Mouse (Mus musculus) stomach, embryonic 15.5 days (tissue): ENCODE measurements at regions not wholly inside any gene's neighbourhood (a gene's known extent, or its start where the extent isn't known, plus 50 kb on each side); places are given as distances from the start of the nearest gene placed in this dataset.

Experiments
- ATAC-seq: fragments of 200-750 bp; cut with Nextera tagmentation; 2 replicates; pipeline ENCODE4 v1.8.0; 2017; ENCODE audit warnings: low read depth, moderate number of reproducible peaks, moderate TSS enrichment; ENCODE audit not compliant: insufficient read depth, low FRiP score
- H3K27ac ChIP-seq: fragments of 300-500 bp; sonication (generic); 2 replicates; pipeline ENCODE4 v1.5.1; 2015; ENCODE audit warnings: mild to moderate bottlenecking, inconsistent platforms
- H3K27me3 ChIP-seq: fragments of 300-500 bp; sonication (generic); replicated peaks from 2 replicates; pipeline ENCODE4 v1.6.1; 2015; ENCODE audit warnings: inconsistent platforms
- H3K36me3 ChIP-seq: fragments of 300-500 bp; sonication (generic); 2 replicates; pipeline ENCODE4 v1.6.1; 2015; ENCODE audit warnings: inconsistent platforms
- H3K4me1 ChIP-seq: fragments of 300-500 bp; sonication (generic); 2 replicates; pipeline ENCODE4 v1.6.1; 2015; ENCODE audit warnings: inconsistent platforms
- H3K4me2 ChIP-seq: fragments of 300-500 bp; sonication (generic); 2 replicates; pipeline ENCODE4 v1.6.1; 2015; ENCODE audit warnings: mild to moderate bottlenecking, inconsistent platforms
- H3K4me3 ChIP-seq: fragments of 300-500 bp; sonication (generic); replicated peaks from 2 replicates; pipeline ENCODE4 v1.5.1; 2015; ENCODE audit warnings: inconsistent platforms
- H3K9ac ChIP-seq: fragments of 300-500 bp; sonication (generic); 2 replicates; pipeline ENCODE4 v1.6.1; 2015; ENCODE audit warnings: inconsistent platforms
- H3K9me3 ChIP-seq: fragments of 300-500 bp; sonication (generic); 2 replicates; pipeline ENCODE4 v1.6.1; 2016; ENCODE audit warnings: inconsistent platforms
- WGBS: fragments of 180-500 bp; shearing (Covaris S2); methylation state at CpG from one replicate; pipeline ENCODE4 v1.1.7; 2015; 5-methylcytosine and 5-hydroxymethylcytosine counted together

DNA sequence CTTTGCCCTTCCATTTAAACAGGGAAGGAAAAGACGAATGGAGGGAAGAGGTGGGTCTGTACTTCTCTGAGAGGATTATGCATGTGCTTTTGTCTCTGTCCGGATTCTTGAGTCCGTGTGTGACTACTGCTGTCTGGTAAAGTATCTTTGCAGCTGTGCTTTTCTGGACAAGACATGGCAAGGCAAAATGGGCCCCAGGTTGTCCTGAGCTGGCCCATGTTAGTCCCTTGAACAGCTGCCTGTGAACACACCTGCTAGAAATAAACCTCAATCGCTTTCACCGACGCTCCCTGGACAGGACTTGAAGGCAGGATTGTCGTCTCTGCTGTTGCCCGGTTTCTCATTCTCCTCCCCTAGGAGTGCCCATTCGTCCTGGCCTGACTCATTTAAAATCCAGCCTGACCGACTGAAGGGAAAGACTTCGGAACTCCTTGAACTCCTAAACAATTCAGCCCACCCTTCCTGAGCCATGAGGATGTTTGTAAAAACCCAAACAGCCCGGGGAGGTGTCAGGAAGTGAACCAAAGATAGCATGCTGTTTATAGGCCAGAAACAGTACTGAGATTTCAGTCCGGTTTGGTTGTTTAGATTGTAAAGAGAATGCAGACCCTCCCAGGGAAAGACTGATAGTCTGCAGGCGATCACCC lies 281.7 kb downstream of the Qk start:
- no peaks in the 10 kb centered on the region for H3K4me1 ChIP-seq
- no peaks in the 10 kb centered on the region for H3K9me3 ChIP-seq
- no peak for ATAC-seq
- no peak overlapping the region for H3K4me2 ChIP-seq
- H3K9ac ChIP-seq: no peak overlapping the region
- no peak overlapping the region for H3K4me3 ChIP-seq
- 44% methylated on average over 14 of the region's 14 CpGs for WGBS
- no peak overlapping the region for H3K27ac ChIP-seq
- H3K36me3 ChIP-seq: no peaks in the 10 kb centered on the region
- H3K27me3 ChIP-seq: no peaks in the 10 kb centered on the region

GRCm38 (mm10) chr17:10033510-10033909 lies 286.1 kb downstream of the Qk start:
- H3K4me2 ChIP-seq: no peak overlapping the region
- H3K9ac ChIP-seq: no peak overlapping the region
- WGBS: 49% methylated on average over 4 of the region's 4 CpGs
- H3K27ac ChIP-seq: no peak overlapping the region
- no peaks in the 10 kb centered on the region for H3K36me3 ChIP-seq
- ATAC-seq: no peak
- H3K9me3 ChIP-seq: no peaks in the 10 kb centered on the region
- H3K4me1 ChIP-seq: no peaks in the 10 kb centered on the region
- no peaks in the 10 kb centered on the region for H3K27me3 ChIP-seq
- no peak overlapping the region for H3K4me3 ChIP-seq

- H3K4me2 ChIP-seq: no peak overlapping the region
- H3K4me3 ChIP-seq: no peak overlapping the region
- H3K36me3 ChIP-seq: no peaks in the 10 kb centered on the region
- no peaks in the 10 kb centered on the region for H3K27me3 ChIP-seq
- H3K4me1 ChIP-seq: no peaks in the 10 kb centered on the region
- H3K27ac ChIP-seq: no peak overlapping the region
- H3K9me3 ChIP-seq: no peaks in the 10 kb centered on the region
- ATAC-seq: no peak
- WGBS: 66% methylated on average over 3 of the region's 3 CpGs
- H3K9ac ChIP-seq: no peak overlapping the region
Measured at GRCm38 (mm10) chr17:10031033-10031432, 288.6 kb downstream of the Qk start.

DNA sequence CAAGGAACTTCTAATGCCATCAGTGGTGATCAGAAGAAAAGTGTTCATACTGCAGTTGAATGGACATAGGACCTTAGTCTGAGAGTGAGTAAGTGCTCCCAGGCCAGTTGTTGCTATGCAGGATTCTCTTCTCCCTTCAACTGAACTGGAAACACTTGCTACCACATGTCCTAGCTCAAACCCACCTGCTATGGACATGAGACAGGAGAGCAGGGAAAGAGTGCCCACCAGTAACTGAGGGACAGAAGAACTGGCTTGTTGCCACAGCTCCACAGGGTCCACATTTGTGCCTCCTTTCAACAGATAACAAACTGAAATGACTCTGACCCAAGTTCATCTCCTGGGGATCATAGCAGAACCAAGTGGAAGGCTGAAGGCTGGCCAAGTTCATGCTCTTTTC lies 292.9 kb downstream of the Qk start:
- no peak for ATAC-seq

DNA sequence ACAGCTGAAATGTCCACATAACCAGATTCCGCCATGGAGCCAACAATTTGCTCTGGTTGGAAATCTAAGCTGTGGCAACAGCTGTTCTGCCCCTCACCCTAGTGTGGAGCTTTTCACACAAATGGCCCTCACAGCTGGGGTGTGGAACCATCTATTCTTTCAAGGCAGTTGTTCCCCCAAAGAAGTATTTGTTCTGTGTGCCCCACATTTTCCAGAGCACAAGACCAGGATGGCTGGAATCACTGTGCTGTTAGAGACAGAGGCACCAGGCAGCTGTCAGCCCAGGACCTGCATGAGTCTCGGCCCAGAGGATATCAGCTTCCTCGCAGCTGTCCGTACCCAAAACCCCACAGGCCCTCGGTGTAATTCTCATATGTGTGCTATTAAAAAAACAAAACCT lies 294.4 kb downstream of the Qk start:
- ATAC-seq: no peak
- 68% methylated on average over 5 of the region's 5 CpGs for WGBS
- Histone ChIP-seq H3K9me3 (no peaks in the 10 kb centered on the region), H3K4me3 (no peak overlapping the region), H3K27ac (no peak overlapping the region), H3K4me1 (no peaks in the 10 kb centered on the region), H3K9ac (no peak overlapping the region), H3K27me3 (no peaks in the 10 kb centered on the region), H3K4me2 (no peak overlapping the region), H3K36me3 (no peaks in the 10 kb centered on the region)

More for the DNA sequence above, 292.9 kb downstream of the Qk start:
- Histone ChIP-seq H3K4me2 (no peak overlapping the region), H3K36me3 (no peaks in the 10 kb centered on the region), H3K27me3 (no peaks in the 10 kb centered on the region), H3K27ac (no peak overlapping the region), H3K9me3 (no peaks in the 10 kb centered on the region), H3K9ac (no peak overlapping the region), H3K4me1 (no peaks in the 10 kb centered on the region), H3K4me3 (no peak overlapping the region)

GRCm38 (mm10) chr17:10024323-10024722 lies 295.3 kb downstream of the Qk start:
- Histone ChIP-seq H3K27me3 (no peaks in the 10 kb centered on the region), H3K36me3 (no peaks in the 10 kb centered on the region), H3K4me3 (no peak overlapping the region), H3K4me2 (no peak overlapping the region), H3K4me1 (no peaks in the 10 kb centered on the region), H3K9me3 (no peaks in the 10 kb centered on the region), H3K27ac (no peak overlapping the region), H3K9ac (no peak overlapping the region)
- ATAC-seq: no peak

DNA sequence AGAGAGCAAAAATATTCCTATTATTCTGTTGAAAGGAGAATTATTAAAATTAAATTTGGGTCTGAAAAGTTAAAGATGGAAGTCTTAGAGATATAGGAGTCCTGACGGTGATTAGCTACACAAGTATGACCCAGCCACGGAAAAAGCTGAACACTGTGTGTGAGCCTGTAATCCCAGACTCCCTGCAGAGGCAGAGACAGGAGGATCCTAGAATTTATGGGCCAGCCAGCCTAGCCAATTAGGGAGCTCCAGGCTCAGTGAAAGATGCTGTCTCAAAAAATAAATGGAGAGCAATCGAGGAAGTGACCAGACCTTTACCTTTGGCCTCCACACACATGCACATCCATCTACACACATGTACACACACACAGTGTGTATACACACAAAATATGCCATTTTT lies 307.5 kb downstream of the Qk start:
- H3K9ac ChIP-seq: no peak overlapping the region
- H3K4me3 ChIP-seq: no peak overlapping the region
- ATAC-seq: no peak
- no peaks in the 10 kb centered on the region for H3K36me3 ChIP-seq
- no peak overlapping the region for H3K27ac ChIP-seq
- no peaks in the 10 kb centered on the region for H3K4me1 ChIP-seq
- H3K9me3 ChIP-seq: no peaks in the 10 kb centered on the region
- WGBS: 71% methylated on average over 3 of the region's 3 CpGs
- no peaks in the 10 kb centered on the region for H3K27me3 ChIP-seq
- no peak overlapping the region for H3K4me2 ChIP-seq

GRCm38 (mm10) chr17:10011728-10012127 lies 307.9 kb downstream of the Qk start:
- Histone ChIP-seq H3K4me1 (no peaks in the 10 kb centered on the region), H3K27ac (no peak overlapping the region), H3K36me3 (no peaks in the 10 kb centered on the region), H3K9me3 (no peaks in the 10 kb centered on the region), H3K9ac (no peak overlapping the region), H3K27me3 (no peaks in the 10 kb centered on the region), H3K4me2 (no peak overlapping the region), H3K4me3 (no peak overlapping the region)
- 64% methylated on average over 8 of the region's 8 CpGs for WGBS
- ATAC-seq: no peak

- ATAC-seq: no peak
- Histone ChIP-seq H3K27me3 (no peaks in the 10 kb centered on the region), H3K4me2 (no peak overlapping the region), H3K36me3 (no peaks in the 10 kb centered on the region), H3K9ac (no peak overlapping the region), H3K4me3 (no peak overlapping the region), H3K9me3 (no peaks in the 10 kb centered on the region), H3K4me1 (no peaks in the 10 kb centered on the region), H3K27ac (no peak overlapping the region)
- 51% methylated on average over 7 of the region's 7 CpGs for WGBS
Measured at GRCm38 (mm10) chr17:10001071-10001591, 318.5 kb downstream of the Qk start.

DNA sequence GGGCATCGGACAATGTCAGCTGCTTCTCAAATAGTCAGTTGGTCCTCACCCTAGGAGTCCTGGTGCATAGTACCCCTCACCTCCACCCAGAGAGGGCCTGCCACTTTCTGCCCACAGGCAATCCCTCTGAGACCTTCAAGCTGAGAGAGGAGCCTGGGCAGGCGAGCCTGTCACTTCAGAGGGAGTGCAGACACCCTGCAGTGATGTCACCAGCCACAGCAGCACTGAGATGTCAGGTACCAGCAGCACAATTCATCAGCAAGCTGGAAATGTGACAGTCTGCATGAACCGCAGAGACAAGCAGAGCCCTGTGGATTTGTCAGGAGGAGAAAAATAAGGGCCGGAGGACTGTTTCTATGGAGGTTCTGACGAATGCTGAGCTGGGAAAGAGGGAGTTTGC lies 324.3 kb downstream of the Qk start:
- H3K9me3 ChIP-seq: no peaks in the 10 kb centered on the region
- H3K27ac ChIP-seq: no peak overlapping the region
- no peak overlapping the region for H3K4me2 ChIP-seq
- ATAC-seq: no peak
- H3K4me3 ChIP-seq: no peak overlapping the region
- H3K36me3 ChIP-seq: no peaks in the 10 kb centered on the region
- H3K4me1 ChIP-seq: no peaks in the 10 kb centered on the region
- H3K9ac ChIP-seq: no peak overlapping the region
- H3K27me3 ChIP-seq: no peaks in the 10 kb centered on the region
- 56% methylated on average over 5 of the region's 5 CpGs for WGBS

GRCm38 (mm10) chr17:9990744-9991143 lies 321.2 kb upstream of the Pabpc6 start:
- Histone ChIP-seq H3K27ac (no peak overlapping the region), H3K9me3 (no peaks in the 10 kb centered on the region), H3K4me2 (no peak overlapping the region), H3K4me3 (no peak overlapping the region), H3K4me1 (no peaks in the 10 kb centered on the region), H3K27me3 (no peaks in the 10 kb centered on the region), H3K36me3 (no peaks in the 10 kb centered on the region), H3K9ac (no peak overlapping the region)
- WGBS: 83% methylated on average over 1 of the region's 1 CpGs
- ATAC-seq: no peak

DNA sequence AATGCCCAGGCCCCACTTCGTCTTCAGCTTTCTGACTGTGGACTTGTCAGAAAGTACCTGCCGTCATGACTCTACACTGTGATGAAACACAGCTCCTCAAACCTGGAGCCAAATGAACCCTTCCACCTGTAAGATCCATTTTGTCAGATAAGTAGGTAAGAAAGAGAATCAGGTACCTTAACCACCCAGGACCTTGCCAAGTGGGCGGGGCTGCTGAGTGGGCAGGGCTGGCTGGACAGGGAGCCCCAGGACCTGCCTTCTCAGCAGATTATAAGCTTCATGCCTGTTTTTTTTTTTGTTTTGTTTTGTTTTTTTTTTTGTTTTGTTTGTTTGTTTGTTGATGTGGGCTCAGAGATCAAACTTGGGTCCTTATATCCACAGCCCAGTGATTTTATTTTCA lies 311.8 kb upstream of the Pabpc6 start:
- Histone ChIP-seq H3K4me1 (no peaks in the 10 kb centered on the region), H3K9me3 (no peaks in the 10 kb centered on the region), H3K4me3 (no peak overlapping the region), H3K27me3 (no peaks in the 10 kb centered on the region), H3K27ac (no peak overlapping the region), H3K4me2 (no peak overlapping the region), H3K36me3 (no peaks in the 10 kb centered on the region), H3K9ac (no peak overlapping the region)
- 89% methylated on average over 3 of the region's 3 CpGs for WGBS
- no peak for ATAC-seq

DNA sequence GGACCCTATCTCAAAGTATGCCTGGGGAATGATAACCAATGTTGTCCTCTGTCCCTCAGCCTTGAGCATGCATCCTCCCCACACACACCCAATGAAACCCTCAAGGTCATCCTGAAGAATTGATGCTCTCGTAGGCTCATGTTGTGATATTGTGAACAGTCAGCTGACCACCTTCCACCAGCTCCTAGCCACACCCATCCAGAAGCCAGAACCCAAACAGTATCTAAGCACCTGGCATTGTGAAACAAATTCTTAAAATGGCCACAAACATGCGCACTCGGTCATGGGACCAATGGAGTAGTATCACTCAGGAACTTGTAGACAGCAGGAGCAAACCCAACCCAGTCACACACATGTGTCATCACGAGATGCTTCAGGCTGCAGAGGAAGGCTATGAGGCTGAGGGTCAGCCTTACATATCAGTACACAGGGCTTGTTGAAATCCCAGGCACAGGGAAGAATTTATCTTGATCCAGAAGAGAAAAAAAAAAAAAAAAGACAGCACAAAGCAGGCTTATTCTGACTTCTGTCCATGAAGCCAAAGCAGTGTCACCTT lies 307.4 kb upstream of the Pabpc6 start:
- WGBS: 81% methylated on average over 4 of the region's 4 CpGs
- Histone ChIP-seq H3K36me3 (no peaks in the 10 kb centered on the region), H3K9me3 (no peaks in the 10 kb centered on the region), H3K4me1 (no peaks in the 10 kb centered on the region), H3K27me3 (no peaks in the 10 kb centered on the region), H3K4me3 (no peak overlapping the region), H3K27ac (no peak overlapping the region), H3K9ac (no peak overlapping the region), H3K4me2 (no peak overlapping the region)
- ATAC-seq: no peak
